Mouse (Mus musculus): Measurements from ENCODE around the gene Snx11. TPM values are rescaled to one million over a fixed set of nuclear protein-coding genes. Genes with fewer than 3 reads are reported as not detected.

Snx11 gene
- polyA plus RNA-seq, 1 experiment from 2014 or later = 44.1 TPM

GRCm38 (mm10) chr11:96757421-96757820 lies 19.9 kb downstream of the Snx11 start:
- Histone ChIP-seq H3K9ac (replicated peaks; ENCODE audit: low read depth, low read length) (no peak overlapping the region), H3K4me3 (replicated peaks; ENCODE audit: low read length) (no peak overlapping the region), H3K4me2 (ENCODE audit: low read length) (no peak overlapping the region), H3K9me3 (ENCODE audit: control insufficient read depth, low read length) (no peaks in the 10 kb centered on the region), H3K4me1 (replicated peaks; ENCODE audit: control insufficient read depth, insufficient read depth, low read length) (no peaks in the 10 kb centered on the region), H3K36me3 (ENCODE audit: control insufficient read depth, insufficient read depth) (no peaks in the 10 kb centered on the region), H3K27ac (ENCODE audit: low read length) (no peak overlapping the region), H3K27me3 (replicated peaks; ENCODE audit: control insufficient read depth, insufficient read depth, low read length) (no peaks in the 10 kb centered on the region)
- no peak for ATAC-seq
- 60% methylated on average over 4 of the region's 4 CpGs for WGBS

DNA sequence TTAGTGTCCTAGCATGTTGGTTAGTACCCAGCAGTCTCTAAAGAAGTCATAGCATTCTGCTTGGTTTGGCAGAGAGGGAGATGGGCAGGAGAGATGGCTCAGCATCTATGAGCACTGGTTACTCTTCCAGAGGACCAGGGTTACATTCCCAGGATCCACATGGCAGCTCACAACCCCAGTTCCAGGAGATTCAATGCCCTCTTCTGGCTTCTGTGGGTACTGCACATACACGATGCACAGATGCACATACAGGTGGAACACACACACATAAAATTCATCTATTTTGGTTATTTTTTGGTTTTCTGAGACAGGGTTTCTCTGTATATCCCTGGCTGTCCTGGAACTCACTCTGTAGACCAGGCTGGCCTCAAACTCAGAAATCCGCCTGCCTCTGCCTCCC lies 22.1 kb downstream of the Snx11 start:
- WGBS = 93% methylated on average over 2 of the region's 2 CpGs
- Histone ChIP-seq H3K27me3 (replicated peaks; ENCODE audit: control insufficient read depth, insufficient read depth, low read length) (no peaks in the 10 kb centered on the region), H3K4me1 (replicated peaks; ENCODE audit: control insufficient read depth, insufficient read depth, low read length) (no peaks in the 10 kb centered on the region), H3K4me3 (replicated peaks; ENCODE audit: low read length) (no peak overlapping the region), H3K36me3 (ENCODE audit: control insufficient read depth, insufficient read depth) (no peaks in the 10 kb centered on the region), H3K4me2 (ENCODE audit: low read length) (no peak overlapping the region), H3K9me3 (ENCODE audit: control insufficient read depth, low read length) (no peaks in the 10 kb centered on the region), H3K9ac (replicated peaks; ENCODE audit: low read depth, low read length) (no peak overlapping the region), H3K27ac (ENCODE audit: low read length) (no peak overlapping the region)
- no peak for ATAC-seq

DNA sequence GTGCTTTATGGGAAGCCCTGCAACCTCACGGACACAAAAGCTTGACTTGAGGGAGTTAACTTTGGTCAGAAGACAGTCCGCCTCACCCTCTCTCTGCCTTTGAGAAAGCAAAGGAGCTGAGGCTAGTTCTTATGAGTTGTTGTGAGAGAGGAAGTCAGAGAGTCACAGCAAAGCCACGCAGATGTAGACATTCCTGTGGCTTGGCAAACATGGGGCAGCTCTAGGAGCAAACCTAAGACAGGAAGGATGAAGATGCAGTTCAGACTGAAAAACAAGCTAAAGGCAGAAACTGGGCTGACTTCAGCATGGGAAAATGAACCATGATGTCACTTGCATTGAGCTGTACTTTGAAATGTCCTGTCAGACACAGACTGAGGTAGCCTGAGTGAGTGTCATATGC lies 29.8 kb downstream of the Snx11 start:
- Histone ChIP-seq H3K4me2 (ENCODE audit: low read length) (no peak overlapping the region), H3K4me1 (replicated peaks; ENCODE audit: control insufficient read depth, insufficient read depth, low read length) (peaks cover 9% of the 10 kb centered on the region), H3K27ac (ENCODE audit: low read length) (no peak overlapping the region), H3K9me3 (ENCODE audit: control insufficient read depth, low read length) (no peaks in the 10 kb centered on the region), H3K9ac (replicated peaks; ENCODE audit: low read depth, low read length) (no peak overlapping the region), H3K27me3 (replicated peaks; ENCODE audit: control insufficient read depth, insufficient read depth, low read length) (peaks cover 26% of the 10 kb centered on the region), H3K4me3 (replicated peaks; ENCODE audit: low read length) (no peak overlapping the region), H3K36me3 (ENCODE audit: control insufficient read depth, insufficient read depth) (no peaks in the 10 kb centered on the region)
- WGBS = 65% methylated on average over 3 of the region's 3 CpGs
- no peak for ATAC-seq

- no peaks in the 10 kb centered on the region for H3K36me3 ChIP-seq (ENCODE audit: control insufficient read depth, insufficient read depth)
- peak; percentile 43; the same call in 1 of the 2 replicates for ATAC-seq
- no peaks in the 10 kb centered on the region for H3K9me3 ChIP-seq (ENCODE audit: control insufficient read depth, low read length)
- H3K4me3 ChIP-seq (replicated peaks; ENCODE audit: low read length) = no peak overlapping the region
- WGBS = 35% methylated on average over 6 of the region's 6 CpGs
- no peak overlapping the region for H3K27ac ChIP-seq (ENCODE audit: low read length)
- H3K9ac ChIP-seq (replicated peaks; ENCODE audit: low read depth, low read length) = no peak overlapping the region
- H3K4me1 ChIP-seq (replicated peaks; ENCODE audit: control insufficient read depth, insufficient read depth, low read length) = peaks cover 18% of the 10 kb centered on the region
- H3K4me2 ChIP-seq (ENCODE audit: low read length) = no peak overlapping the region
- H3K27me3 ChIP-seq (replicated peaks; ENCODE audit: control insufficient read depth, insufficient read depth, low read length) = peaks cover 30% of the 10 kb centered on the region
Observed at GRCm38 (mm10) chr11:96746648-96747047, 30.7 kb downstream of the Snx11 start.

DNA sequence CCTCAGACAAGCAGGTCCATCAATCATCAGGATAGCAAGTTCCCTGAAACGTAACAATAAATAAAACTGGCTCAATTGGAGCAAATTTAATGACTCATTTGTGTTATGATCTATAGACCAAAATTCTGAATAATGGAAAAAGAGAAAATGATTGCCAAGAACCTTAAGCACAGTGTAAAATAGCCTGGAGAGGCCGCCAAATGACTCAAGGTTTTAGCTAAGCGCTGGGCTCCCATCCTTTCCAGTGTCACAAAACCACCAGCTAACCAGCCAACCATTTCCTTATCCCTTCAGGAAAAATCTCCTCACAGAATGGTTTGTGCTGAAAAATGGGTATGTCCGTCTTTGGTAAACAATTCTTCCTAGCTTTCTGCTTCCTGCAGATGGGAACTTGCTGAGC lies 33.5 kb downstream of the Snx11 start:
- no peak for ATAC-seq

GRCm38 (mm10) chr11:96743000-96743399 lies 34.4 kb downstream of the Snx11 start:
- Histone ChIP-seq H3K27ac (ENCODE audit: low read length) (no peak overlapping the region), H3K4me3 (replicated peaks; ENCODE audit: low read length) (no peak overlapping the region), H3K4me2 (ENCODE audit: low read length) (no peak overlapping the region), H3K9me3 (ENCODE audit: control insufficient read depth, low read length) (no peaks in the 10 kb centered on the region), H3K27me3 (replicated peaks; ENCODE audit: control insufficient read depth, insufficient read depth, low read length) (peaks cover 38% of the 10 kb centered on the region), H3K9ac (replicated peaks; ENCODE audit: low read depth, low read length) (no peak overlapping the region), H3K4me1 (replicated peaks; ENCODE audit: control insufficient read depth, insufficient read depth, low read length) (peaks cover 23% of the 10 kb centered on the region), H3K36me3 (ENCODE audit: control insufficient read depth, insufficient read depth) (no peaks in the 10 kb centered on the region)
- ATAC-seq = peak; percentile 54
- WGBS = 27% methylated on average over 11 of the region's 11 CpGs

More for the DNA sequence above, 33.5 kb downstream of the Snx11 start:
- H3K36me3 ChIP-seq (ENCODE audit: control insufficient read depth, insufficient read depth) = no peaks in the 10 kb centered on the region
- peaks cover 23% of the 10 kb centered on the region for H3K4me1 ChIP-seq (replicated peaks; ENCODE audit: control insufficient read depth, insufficient read depth, low read length)
- H3K27ac ChIP-seq (ENCODE audit: low read length) = no peak overlapping the region
- H3K27me3 ChIP-seq (replicated peaks; ENCODE audit: control insufficient read depth, insufficient read depth, low read length) = peaks cover 34% of the 10 kb centered on the region
- WGBS = 84% methylated on average over 4 of the region's 4 CpGs
- no peak overlapping the region for H3K4me2 ChIP-seq (ENCODE audit: low read length)
- no peaks in the 10 kb centered on the region for H3K9me3 ChIP-seq (ENCODE audit: control insufficient read depth, low read length)
- no peak overlapping the region for H3K4me3 ChIP-seq (replicated peaks; ENCODE audit: low read length)
- H3K9ac ChIP-seq (replicated peaks; ENCODE audit: low read depth, low read length) = no peak overlapping the region

- under 1% methylated on average over 12 of the region's 12 CpGs for WGBS
- Histone ChIP-seq H3K27ac (ENCODE audit: low read length) (no peak overlapping the region), H3K36me3 (ENCODE audit: control insufficient read depth, insufficient read depth) (no peaks in the 10 kb centered on the region), H3K4me1 (replicated peaks; ENCODE audit: control insufficient read depth, insufficient read depth, low read length) (peaks cover 23% of the 10 kb centered on the region), H3K27me3 (replicated peaks; ENCODE audit: control insufficient read depth, insufficient read depth, low read length) (peaks cover 46% of the 10 kb centered on the region), H3K9me3 (ENCODE audit: control insufficient read depth, low read length) (no peaks in the 10 kb centered on the region), H3K4me3 (replicated peaks; ENCODE audit: low read length) (0 out of 2 replicates have a peak overlapping the region, but pooled peaks have one; percentile 1), H3K9ac (replicated peaks; ENCODE audit: low read depth, low read length) (no peak overlapping the region), H3K4me2 (ENCODE audit: low read length) (peak overlapping the region; percentile 40)
- ATAC-seq = peak; percentile 47; the same call in 1 of the 2 replicates
Observed at GRCm38 (mm10) chr11:96741995-96742394, 35.4 kb downstream of the Snx11 start.

GRCm38 (mm10) chr11:96740796-96741195 lies 36.6 kb downstream of the Snx11 start:
- H3K4me1 ChIP-seq (replicated peaks; ENCODE audit: control insufficient read depth, insufficient read depth, low read length) = peaks cover 32% of the 10 kb centered on the region
- ATAC-seq = no peak
- no peak overlapping the region for H3K4me2 ChIP-seq (ENCODE audit: low read length)
- no peaks in the 10 kb centered on the region for H3K9me3 ChIP-seq (ENCODE audit: control insufficient read depth, low read length)
- H3K27me3 ChIP-seq (replicated peaks; ENCODE audit: control insufficient read depth, insufficient read depth, low read length) = peaks cover 53% of the 10 kb centered on the region
- no peaks in the 10 kb centered on the region for H3K36me3 ChIP-seq (ENCODE audit: control insufficient read depth, insufficient read depth)
- WGBS = 57% methylated on average over 12 of the region's 12 CpGs
- no peak overlapping the region for H3K9ac ChIP-seq (replicated peaks; ENCODE audit: low read depth, low read length)
- no peak overlapping the region for H3K4me3 ChIP-seq (replicated peaks; ENCODE audit: low read length)
- H3K27ac ChIP-seq (ENCODE audit: low read length) = no peak overlapping the region

GRCm38 (mm10) chr11:96737673-96738471 lies 39.5 kb downstream of the Snx11 start:
- 73% methylated on average over 14 of the region's 14 CpGs for WGBS
- H3K4me2 ChIP-seq (ENCODE audit: low read length) = no peak overlapping the region
- H3K27me3 ChIP-seq (replicated peaks; ENCODE audit: control insufficient read depth, insufficient read depth, low read length) = peaks cover 30% of the 10 kb centered on the region
- no peaks in the 10 kb centered on the region for H3K36me3 ChIP-seq (ENCODE audit: control insufficient read depth, insufficient read depth)
- H3K27ac ChIP-seq (ENCODE audit: low read length) = no peak overlapping the region
- H3K4me1 ChIP-seq (replicated peaks; ENCODE audit: control insufficient read depth, insufficient read depth, low read length) = peaks cover 29% of the 10 kb centered on the region
- H3K9me3 ChIP-seq (ENCODE audit: control insufficient read depth, low read length) = no peaks in the 10 kb centered on the region
- no peak for ATAC-seq
- no peak overlapping the region for H3K4me3 ChIP-seq (replicated peaks; ENCODE audit: low read length)
- H3K9ac ChIP-seq (replicated peaks; ENCODE audit: low read depth, low read length) = no peak overlapping the region

Data from forebrain, embryonic 16.5 days (tissue).